Mouse (Mus musculus): ENCODE data around the gene Rnls.

The Rnls gene

DNA sequence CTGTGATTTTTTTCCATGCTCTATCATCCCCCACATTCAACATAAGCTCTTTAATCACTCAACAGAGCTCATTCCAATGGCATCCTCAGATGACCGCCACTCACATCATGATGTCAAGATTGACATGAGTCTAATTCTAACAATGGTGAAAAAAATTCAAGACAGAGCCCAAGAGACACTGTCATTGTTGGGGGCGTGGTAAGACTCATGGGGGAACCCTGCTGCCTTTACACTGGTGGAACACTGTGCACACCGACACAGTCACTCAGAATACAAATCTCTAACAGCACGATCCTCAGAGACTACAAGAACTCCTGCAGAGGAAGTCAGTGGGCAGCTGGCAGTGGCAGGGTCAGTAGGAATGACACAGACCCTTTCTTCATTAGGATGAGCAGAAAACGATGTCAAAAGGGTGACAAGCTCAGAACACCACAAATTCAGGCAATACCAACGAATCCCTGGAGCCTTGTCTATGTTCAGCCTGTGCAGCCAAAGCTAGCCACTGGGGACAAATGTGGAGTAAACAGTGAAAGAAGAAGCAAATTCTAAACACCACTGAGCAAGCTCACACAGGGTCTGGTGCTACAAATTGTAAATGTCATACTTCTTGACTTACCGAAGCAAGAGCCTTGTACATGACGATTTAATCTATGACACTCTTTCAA, 277.3 kb downstream of the Rnls start:
- in situ Hi-C loops (cut with MboI; ENCODE audit: unreplicated experiment in 2 of 2) = loop anchor here in 1 of 2 experiments (5.0 to 25.0 kb wide), 4 partner anchors 77 to 1098 kb away; no protein-coding TSS in a partner anchor

DNA sequence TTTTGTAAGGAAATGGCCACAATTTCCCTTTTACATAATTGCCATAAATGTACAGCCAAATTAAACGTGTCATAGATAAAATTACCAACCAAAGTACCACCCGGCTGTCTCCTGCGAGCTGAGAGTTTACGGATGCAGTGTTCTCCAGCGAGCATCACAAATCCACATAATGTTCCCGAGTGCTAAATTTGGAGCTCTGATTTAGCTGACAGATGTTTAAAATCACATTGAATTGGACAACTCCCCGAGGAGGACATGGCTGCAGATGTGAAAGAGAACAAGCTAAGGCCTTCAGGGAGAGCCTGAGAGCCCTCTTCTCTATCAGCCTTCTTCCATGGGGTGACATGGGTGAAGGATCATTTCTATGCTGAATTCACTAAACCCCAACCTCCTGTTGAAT, 278.3 kb downstream of the Rnls start:
- in situ Hi-C loops (cut with MboI; ENCODE audit: unreplicated experiment in 2 of 2) = loop anchor here in 1 of 2 experiments (25.0 kb wide), 1 partner anchor 1099 kb away; no protein-coding TSS in a partner anchor

DNA sequence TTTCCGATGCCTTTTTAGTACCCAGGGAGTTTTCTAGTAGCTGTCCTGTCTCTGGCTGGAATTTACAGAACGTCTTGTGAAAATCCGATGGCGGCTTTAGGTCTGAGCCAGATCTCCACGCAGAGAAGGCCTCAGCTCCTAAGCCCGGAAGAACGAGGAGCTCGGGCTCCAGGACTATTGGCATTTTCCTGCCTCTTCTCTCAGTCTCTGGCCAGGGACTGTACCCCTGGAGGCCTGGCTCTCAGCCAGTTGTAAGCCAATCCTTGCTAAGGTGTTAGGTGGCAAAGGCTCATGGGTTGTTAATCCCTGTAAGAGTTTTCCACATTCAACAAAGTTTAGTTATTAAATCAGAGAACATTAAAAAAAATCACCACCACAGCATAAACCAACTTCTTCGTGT, 281.7 kb downstream of the Rnls start:
- in situ Hi-C loops (cut with MboI; ENCODE audit: unreplicated experiment in 2 of 2) = loop anchor here in 1 of 2 experiments (25.0 kb wide), 1 partner anchor 1102 kb away; no protein-coding TSS in a partner anchor

DNA sequence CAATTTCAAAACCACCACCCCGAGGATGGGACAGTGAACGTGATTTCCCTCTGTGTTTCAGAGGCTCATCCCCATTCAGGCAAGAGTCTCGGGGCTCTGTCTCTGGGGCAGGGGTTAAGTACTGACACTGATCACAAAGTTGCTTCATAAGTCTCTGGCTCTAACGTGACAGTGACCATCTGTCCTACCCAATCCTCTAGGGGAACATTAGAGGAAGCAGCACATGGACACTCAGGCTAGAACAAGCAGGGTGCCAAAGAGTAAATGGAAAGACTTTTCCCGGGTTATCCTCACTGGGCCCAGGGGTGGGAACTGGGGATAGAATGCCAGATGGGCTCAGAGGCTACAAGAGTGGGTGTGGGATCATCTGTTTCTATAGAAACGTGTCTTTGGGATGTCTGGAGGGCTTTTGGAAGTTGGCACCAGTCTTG, 282.1 kb downstream of the Rnls start:
- in situ Hi-C loops (cut with MboI; ENCODE audit: unreplicated experiment in 2 of 2) = loop anchor here (10.0 to 25.0 kb wide), 2 partner anchors 355 to 1102 kb away; partner anchors contain the start of gene Pten (in 1 of the 2)

DNA sequence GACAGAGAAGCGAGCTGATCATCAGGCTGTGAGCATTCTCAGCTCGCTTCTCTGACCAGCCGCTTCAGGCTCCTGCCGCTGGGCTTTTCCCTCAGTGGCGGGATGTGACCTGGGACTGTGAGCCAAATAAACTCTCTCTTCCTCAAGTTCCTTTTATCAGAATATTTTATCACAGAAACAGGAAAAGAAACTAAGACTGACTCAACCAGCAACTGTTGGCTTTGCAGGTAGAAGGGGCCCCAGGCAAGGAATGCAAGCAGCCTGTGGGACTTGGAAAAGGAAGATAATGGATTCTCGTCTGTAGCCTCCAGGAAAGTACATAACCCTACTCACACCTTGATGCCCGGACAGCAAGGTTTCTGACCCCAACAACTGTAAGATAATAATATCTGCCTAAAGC, 283.0 kb downstream of the Rnls start:
- in situ Hi-C loops (cut with MboI; ENCODE audit: unreplicated experiment in 2 of 2) = loop anchor here (10.0 to 25.0 kb wide), 2 partner anchors 354 to 1103 kb away; partner anchors contain the start of gene Pten (in 1 of the 2)

DNA sequence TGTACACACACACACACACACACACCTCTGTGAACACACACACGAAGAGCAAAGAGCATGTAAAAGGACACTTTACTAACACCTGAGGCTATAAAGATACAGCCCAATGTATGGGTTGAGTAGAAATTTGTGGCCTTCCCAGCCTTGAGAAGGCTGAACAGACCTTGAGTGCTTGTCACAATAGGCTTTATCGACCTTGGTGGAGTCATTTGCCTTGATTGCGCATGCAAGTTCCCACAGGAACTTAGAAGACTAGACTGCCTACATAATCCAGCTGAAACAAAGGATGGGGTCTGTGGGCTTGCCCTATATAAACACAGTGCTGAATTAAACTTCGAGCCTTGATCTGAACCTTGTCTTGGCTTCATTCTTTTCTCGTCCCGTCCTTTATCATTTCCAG, 288.2 kb downstream of the Rnls start:
- in situ Hi-C loops (cut with MboI; ENCODE audit: unreplicated experiment in 2 of 2) = loop anchor here (5.0 to 25.0 kb wide), 4 partner anchors 147 to 1108 kb away; partner anchors contain the start of gene Pten (in 2 of the 2)

DNA sequence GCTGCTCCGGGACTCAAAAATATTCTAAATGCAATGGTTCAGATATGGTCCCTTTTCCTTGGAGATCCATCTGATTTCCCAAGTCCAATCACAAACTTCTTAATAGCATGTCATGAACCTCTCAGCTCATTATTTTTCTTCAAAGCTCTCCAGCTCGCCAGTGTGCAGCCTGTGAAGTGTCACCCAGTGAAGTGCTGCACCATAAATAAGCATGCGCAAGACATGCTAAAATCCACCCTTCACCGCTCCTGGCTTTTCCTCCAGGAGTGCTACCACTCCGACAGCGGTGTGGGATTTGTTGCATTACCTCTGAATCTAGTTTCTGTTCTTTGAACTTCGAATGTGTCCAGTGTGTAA, 289.3 kb downstream of the Rnls start:
- in situ Hi-C loops (cut with MboI; ENCODE audit: unreplicated experiment in 2 of 2) = loop anchor here (5.0 to 25.0 kb wide), 4 partner anchors 145 to 1110 kb away; partner anchors contain the start of gene Pten (in 2 of the 2)

DNA sequence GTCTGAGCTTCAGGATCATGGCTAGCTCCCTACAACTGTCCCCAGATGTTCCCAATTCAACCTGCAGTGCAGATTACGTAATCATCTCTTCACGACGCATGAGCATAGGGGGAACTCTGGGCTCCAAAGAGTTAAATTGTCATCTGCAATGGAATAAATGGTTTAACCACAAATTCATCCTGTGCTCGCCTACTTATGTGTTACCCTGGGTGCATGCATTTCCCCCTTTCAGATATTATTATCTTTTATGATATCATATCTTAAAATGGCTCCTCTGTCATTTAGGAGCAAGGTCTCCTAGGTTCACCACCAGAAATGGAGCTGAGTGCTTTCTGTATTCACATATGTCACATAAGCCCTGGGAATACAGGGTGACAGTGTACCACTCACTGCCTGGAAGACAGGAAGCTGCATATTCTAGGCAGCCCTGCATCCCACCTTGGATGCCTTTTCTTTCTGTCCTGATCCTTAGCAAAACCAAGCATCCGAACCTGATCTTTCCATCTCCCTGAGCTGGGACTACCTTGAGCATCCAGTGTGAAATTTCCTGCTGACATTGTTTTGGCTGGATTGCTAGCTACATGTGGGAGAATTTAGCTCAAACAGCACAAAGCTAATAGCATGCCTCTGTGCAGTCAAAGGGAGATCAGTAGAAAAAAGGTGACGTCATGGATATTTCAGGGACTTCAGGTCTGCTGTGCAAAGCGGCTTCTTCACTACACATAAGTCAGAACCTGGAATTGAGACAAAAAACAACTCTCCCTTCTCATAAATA, 289.9 kb downstream of the Rnls start:
- in situ Hi-C loops (cut with MboI; ENCODE audit: unreplicated experiment in 2 of 2) = loop anchor here (5.0 to 25.0 kb wide), 4 partner anchors 145 to 1110 kb away; partner anchors contain the start of gene Pten (in 2 of the 2)

DNA sequence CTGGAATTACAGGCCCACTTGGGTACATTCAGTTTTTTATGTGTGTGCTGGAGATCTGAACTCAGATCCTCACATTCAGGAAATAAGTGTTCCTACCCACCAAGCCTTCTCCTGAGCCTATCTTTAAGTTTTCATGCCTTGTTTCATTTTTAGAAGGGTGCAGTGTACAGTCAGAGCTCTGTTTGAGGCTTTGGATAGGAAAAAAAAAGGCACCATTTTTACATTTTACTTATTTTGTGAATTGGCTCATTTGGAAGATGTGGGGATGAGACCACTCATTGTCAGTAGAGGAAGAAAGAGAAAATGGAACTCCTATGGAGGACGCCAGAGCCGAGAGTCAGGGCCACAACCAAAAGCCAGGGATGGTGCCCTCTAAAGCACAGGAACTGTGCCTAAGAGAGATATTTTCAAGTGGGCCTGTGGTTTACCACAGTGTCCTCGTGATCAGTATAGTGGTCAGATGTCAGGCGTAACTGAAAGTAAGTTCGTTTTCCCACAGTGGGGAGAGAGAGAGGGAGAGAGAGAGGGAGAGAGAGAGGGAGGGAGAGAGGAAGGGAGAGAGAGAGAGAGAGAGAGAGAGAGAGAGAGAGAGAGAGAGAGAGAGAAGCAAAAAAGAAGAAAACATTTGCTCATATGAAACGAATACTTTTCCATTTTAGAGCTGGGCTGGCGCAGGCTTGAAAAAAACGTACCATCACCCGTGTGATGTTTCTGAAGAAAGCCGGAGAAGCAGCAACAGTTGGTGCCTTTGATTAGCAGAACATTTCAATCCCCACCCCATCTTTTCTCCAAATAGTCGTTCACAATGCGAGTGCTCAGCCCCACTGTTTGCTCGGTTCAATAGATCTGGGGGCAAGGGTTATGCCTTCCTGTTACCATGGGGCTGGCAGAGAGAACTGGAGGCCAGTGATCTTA, 290.7 kb downstream of the Rnls start:
- in situ Hi-C loops (cut with MboI; ENCODE audit: unreplicated experiment in 2 of 2) = loop anchor here (5.0 to 25.0 kb wide), 4 partner anchors 144 to 1111 kb away; partner anchors contain the start of gene Pten (in 2 of the 2)

DNA sequence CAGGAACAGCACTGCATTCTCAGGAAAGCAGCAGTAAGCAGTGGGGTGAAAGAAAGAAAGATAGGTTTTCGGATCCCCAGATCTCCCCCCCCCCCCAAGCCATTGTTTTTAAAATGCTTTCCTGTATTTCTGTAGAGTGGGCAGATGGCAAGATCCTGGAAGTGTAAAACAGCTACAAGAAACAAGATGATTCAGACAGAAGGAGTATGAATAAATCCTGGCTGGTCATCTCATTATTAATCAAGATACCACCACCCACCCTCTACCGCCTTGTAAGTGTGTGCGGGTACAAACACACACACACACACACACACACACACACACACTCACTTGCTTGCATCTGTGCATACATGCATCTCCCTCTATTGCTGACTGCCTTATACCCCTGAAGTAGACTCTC, 291.5 kb downstream of the Rnls start:
- in situ Hi-C loops (cut with MboI; ENCODE audit: unreplicated experiment in 2 of 2) = loop anchor here (5.0 to 25.0 kb wide), 4 partner anchors 143 to 1112 kb away; partner anchors contain the start of gene Pten (in 2 of the 2)

DNA sequence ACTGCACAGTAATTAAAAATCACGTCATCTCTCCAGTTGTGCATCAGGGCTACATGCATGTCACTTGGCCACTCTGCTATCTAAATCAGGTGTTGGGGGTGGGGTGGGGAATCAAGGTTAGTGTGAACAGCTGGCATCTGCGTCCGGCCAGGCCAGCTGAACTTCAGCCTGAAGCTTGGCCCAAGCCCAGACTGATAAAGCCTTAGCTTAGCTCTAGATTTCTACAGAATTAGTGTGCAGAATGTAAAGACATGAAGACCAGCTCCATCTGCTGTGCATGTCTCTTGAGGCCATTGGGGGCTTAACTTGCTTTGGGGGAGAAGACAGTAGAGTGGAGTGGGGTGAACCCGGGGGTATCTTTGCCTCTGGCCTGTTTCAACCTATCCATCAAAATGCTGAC, 292.1 kb downstream of the Rnls start:
- in situ Hi-C loops (cut with MboI; ENCODE audit: unreplicated experiment in 2 of 2) = loop anchor here (5.0 to 25.0 kb wide), 4 partner anchors 143 to 1112 kb away; partner anchors contain the start of gene Pten (in 2 of the 2)

DNA sequence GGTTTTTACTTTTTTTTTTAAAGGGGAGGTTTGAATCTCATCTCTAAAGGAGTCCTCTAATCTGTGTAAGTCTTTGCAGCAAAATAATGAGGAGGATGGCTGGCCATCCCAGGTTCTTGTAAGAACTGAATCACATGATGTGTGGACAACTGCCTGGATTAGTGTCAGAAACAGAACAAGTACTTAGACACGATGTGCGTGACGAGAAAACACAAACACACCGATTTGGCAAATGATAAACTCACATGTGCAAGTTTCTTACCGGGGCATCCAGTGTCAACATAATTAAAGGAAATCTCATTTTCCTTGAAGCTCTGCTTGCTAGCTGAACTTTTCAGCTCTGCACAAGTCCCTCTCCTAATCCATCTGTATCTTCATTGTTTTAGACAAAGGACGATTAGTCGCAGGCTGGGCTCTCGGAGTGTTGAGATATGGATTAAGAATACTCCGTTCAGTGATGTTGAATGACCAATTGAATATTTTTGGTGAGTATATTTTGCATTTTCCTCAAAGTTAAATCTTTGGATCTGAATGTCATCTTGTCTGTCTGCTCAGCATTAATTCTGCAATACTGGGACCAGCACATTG, 292.8 kb downstream of the Rnls start:
- in situ Hi-C loops (cut with MboI; ENCODE audit: unreplicated experiment in 2 of 2) = loop anchor here in 1 of 2 experiments (25.0 kb wide), 1 partner anchor 837 kb away; no protein-coding TSS in a partner anchor

DNA sequence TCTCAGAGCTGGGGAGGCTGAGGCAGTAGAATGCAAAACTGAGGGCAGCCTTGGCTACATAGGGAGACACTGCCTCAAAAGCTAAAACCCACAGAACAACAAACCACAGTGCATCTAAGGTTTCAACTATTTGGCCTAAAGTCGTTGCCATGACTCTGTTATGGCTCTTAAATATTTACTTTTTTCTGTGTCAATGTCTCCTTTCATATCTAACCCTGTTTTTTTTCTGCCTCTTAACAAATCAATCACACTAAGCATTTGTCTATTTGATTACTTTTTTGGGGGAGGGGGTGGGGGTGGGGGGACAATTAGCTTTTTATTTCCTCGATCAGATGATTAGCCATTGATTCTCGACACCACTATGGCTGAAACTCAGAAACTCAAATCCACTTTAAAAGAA, 294.4 kb downstream of the Rnls start:
- in situ Hi-C loops (cut with MboI; ENCODE audit: unreplicated experiment in 2 of 2) = loop anchor here in 1 of 2 experiments (25.0 kb wide), 1 partner anchor 835 kb away; no protein-coding TSS in a partner anchor

DNA sequence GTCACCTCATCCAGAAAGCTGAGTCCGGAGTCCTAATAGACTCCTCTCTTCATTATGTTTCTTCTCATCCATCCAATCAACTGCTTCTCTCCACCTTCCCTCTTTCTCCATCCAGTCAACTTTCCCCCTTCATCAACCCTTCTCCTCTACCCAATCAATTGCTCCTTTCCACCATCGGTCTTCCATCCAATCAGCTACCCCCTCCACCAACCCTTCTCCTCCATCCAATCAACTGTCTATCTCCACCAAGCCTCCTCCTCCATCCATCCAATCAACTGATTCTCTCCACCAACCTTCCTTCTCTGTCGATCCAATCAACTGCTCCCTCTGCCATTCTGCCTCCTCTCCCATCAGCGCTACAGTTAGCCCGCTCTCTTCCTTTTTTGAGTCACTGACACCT, 295.5 kb downstream of the Rnls start:
- in situ Hi-C loops (cut with MboI; ENCODE audit: unreplicated experiment in 2 of 2) = loop anchor here in 1 of 2 experiments (25.0 kb wide), 1 partner anchor 834 kb away; no protein-coding TSS in a partner anchor

DNA sequence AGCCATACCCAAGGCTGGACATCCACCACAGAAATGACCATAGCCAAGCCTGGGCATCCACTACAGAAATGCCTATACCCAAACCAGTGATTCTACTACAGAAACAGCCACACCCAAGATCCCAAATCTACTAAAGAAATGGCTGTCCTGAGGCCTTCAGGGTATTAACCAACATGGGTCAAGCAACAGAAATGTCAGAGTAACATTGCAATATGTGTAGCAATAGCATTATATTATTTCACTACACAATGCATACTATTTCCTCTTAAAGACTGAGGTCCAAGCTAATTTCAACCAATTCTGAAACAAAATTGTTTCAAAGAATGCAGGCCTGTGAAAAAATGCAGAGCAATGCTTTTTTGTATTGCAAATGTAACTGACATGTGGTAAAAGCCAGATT, 299.5 kb downstream of the Rnls start:
- in situ Hi-C loops (cut with MboI; ENCODE audit: unreplicated experiment in 2 of 2) = loop anchor here in 1 of 2 experiments (25.0 kb wide), 1 partner anchor 830 kb away; no protein-coding TSS in a partner anchor

DNA sequence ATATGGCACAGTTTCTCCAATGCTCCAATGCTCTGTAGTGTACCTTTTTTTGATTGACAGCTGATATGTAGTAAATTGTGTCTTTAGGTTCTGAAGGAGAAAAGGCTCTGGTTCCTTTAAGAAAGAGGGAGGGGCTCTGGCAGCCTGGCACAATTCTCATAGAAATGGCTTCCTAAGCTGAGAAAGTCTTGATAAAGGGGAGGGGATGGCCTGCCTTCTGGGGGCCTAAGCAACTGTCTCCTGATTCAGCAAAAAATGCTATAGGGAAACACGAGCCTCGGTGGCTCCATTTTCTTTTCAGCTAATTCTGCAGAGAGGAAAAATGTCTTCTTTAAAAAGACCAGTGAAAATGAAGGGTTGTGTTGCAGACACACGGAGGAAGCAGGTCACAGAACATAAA, 300.8 kb downstream of the Rnls start:
- in situ Hi-C loops (cut with MboI; ENCODE audit: unreplicated experiment in 2 of 2) = loop anchor here in 1 of 2 experiments (25.0 kb wide), 1 partner anchor 829 kb away; no protein-coding TSS in a partner anchor

DNA sequence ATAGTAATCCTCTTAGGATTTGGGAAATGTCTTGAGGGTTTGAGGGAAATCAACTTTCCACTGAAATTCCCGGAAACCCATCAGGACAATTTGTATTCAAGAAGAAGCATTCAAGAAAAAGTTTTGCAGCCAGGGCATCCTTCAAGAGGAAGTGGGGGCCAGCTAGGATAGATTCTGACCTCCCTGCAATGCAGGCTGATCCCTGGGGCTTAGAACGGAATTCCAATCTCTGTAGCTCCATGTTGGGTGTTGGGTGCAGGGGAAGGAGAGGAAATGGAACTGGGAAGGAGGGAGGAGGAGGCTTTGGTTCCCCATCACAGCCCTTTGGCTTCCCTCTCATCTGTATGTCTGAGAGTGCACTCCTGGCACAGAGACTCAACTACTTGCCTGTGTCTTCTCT, 303.2 kb downstream of the Rnls start:
- in situ Hi-C loops (cut with MboI; ENCODE audit: unreplicated experiment in 2 of 2) = loop anchor here in 1 of 2 experiments (25.0 kb wide), 1 partner anchor 827 kb away; no protein-coding TSS in a partner anchor

DNA sequence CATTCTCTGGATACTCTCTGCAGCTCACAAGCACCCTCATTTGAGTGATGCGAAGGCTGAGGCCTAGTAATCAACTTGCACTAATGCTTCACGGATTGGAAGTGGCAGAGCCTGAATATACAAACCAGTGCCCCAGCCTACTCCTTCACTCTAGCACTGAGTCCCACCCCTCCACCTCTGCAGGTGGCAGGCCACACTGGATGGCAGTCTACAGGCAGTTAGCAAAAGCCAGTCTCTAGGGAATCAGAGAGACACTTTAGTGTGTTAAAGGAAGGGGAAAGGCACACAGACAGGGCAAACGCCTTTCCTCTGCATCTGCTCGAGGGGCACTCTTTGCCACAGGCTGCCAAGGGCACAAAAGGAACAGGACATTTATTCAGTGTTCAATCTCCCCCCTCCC, 304.1 kb downstream of the Rnls start:
- in situ Hi-C loops (cut with MboI; ENCODE audit: unreplicated experiment in 2 of 2) = loop anchor here in 1 of 2 experiments (25.0 kb wide), 1 partner anchor 826 kb away; no protein-coding TSS in a partner anchor
